Mouse (Mus musculus) ES-Bruce4 (cell line): ENCODE results near the gene Lcn8.

Source experiments
- CTCF ChIP-seq: IDR thresholded peaks from one replicate; pipeline ENCODE4 v1.8.1; 2011; ENCODE audit warnings: low read depth, low read length
- POLR2A ChIP-seq: IDR thresholded peaks from one replicate; pipeline ENCODE4 v1.8.1; 2011; ENCODE audit warnings: low read length; ENCODE audit not compliant: insufficient read depth

DNA sequence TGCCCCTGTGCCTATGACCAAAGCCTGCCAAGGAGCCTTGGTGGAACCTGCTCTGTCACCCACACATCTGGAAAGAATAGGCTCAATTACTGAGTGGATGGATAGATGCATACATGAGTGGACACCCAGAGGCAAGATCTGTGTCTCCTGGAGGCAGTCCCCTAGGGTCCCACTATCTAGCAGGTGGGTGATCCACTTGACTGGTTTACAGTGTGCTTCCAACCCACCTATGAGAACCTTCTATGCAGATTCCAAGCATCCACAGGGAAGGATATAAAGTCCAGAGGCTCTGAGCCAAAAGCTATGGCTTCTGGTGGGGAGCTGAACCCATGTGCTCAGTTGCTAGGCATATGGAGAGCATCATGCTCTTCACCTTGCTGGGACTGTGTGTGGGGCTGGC lies 4.7 kb downstream of the Lcn8 start, which contains the start of gene Lcn5:
- TF ChIP-seq CTCF (no peak), POLR2A (no peak)
